Mouse (Mus musculus) megakaryocyte, embryonic 14.5 days (primary cell): ENCODE measurements around the gene Nos1ap.

Source experiments
- FLI1 ChIP-seq: IDR thresholded peaks from 2 replicates; pipeline ENCODE4 v1.6.1; 2012; ENCODE audit warnings: low read length, inconsistent platforms, mixed read lengths
- GATA1 ChIP-seq: IDR thresholded peaks from 3 replicates; pipeline ENCODE4 v1.6.1; 2012; ENCODE audit warnings: mixed read lengths, low read length, inconsistent platforms, borderline replicate concordance

DNA sequence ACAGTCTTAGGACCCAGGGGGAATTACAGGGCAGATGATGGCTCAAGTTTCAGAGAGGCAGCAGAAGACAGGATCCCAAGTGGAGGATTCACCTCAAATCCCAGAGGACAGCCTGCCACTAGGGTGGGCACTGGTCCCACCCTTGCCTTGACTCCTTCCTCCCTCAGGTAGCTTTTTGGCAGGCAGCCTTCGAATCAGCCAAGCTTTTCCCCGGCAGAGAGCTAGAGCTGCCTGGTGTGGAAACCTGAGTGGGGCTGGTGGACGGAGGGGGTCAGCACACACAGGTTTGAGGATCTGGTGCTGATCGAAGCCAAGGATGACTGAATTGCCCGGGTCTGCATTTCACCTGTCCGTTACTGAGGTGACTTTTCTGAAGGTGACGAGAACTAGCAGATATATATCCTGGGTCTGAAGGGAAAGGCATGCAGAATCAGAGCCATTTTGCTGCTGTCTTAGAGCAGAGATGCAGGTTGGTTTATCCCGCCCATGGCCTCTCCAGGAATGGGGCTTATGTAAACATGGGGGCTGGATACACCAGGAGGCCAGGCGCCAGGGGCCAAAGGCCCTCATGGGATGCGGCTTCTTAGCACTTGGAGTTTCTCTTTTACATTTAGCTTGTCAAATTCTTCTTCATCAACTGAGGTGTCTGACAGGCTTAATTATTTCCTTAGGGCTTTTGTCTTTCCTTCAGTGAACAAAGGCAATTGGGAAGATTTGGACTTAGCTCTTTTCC lies 229.3 kb downstream of the Nos1ap start:
- TF ChIP-seq GATA1 (no peak), FLI1 (no peak)
